Mouse (Mus musculus): ENCODE data around the gene Vmn2r95. TPM values are rescaled to one million over a fixed set of nuclear protein-coding genes. Genes with fewer than 3 reads are reported as not detected.
"Not testable (repeated sequence)": the region's sequence is repeated elsewhere in the genome, so short reads cannot be mapped to it uniquely, and the experiment has no call there.

Vmn2r95 gene
- 0.07 and 0.12 TPM in 2 replicates for polyA plus RNA-seq (2012; ENCODE audit: insufficient read depth, insufficient read length, missing spikeins)

DNA sequence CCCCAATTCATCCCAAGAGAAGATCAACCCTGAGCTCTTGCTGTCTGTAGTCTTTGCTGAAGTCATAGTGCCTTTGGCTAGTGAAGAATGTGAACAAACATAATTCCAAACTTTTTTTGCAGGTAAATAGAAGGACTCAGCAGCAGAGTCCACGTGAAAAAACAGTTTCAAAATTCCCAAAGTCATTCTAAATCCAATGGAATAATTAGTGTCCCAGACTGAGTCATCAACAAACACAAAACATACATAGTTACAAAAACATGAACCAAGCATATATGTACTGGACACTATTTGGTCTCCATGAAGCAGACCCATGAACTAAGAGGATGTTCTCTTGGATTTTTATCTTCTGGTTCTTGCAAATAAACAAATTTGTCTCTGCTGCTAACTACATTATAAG is at the start of gene Vmn2r95:
TSS of gene Vmn2r95 (plus strand) at position 301 of the 400 bp plus-strand sequence.
- Histone ChIP-seq H3K4me3 (ENCODE audit: insufficient read depth, low read length) (no peak within 1 kb of the TSS), H3K4me1 (ENCODE audit: control insufficient read depth, insufficient read depth, low read length) (no peaks in the 10 kb centered on the region), H3K27ac (ENCODE audit: insufficient read depth, low read depth, low read length) (no peak within 1 kb of the TSS)
- TF ChIP-seq POLR2A (IDR thresholded peaks at IDR 0.05; ENCODE audit: borderline replicate concordance, low read depth, low read length) (no peak), CTCF (IDR thresholded peaks at IDR 0.05; ENCODE audit: low read depth, low read length) (no peak)

DNA sequence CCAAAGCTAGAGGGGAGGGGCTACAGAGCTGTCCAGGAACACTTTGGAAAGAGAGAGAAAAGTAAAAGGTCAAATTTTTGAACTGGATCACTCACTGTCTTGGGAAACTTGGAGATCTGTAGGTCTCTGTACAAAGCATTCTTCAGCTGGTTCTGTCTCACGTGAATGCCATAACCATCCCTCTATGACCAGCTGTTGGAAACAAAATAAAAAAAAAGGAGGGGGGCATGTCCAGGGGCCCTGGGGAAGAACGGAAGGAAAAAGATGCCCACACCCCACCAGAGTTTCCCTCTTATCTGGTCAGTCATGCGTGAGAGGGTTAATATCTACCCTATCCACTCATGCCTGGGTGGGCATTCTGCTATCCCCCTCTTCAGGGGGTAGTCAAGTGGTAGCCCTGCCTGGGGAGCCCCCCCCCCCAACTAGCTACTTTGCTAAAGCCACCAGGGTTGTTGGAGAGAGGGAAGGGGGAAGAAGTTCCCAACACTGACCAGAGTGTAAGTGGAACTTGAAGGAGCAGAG is 31.8 kb downstream of the Vmn2r95 start:
- Histone ChIP-seq H3K4me1 (ENCODE audit: control insufficient read depth, insufficient read depth, low read length) (no peaks in the 10 kb centered on the region), H3K27ac (ENCODE audit: insufficient read depth, low read depth, low read length) (no peak overlapping the region), H3K4me3 (ENCODE audit: insufficient read depth, low read length) (no peak overlapping the region)
- no peak for TF ChIP-seq POLR2A (IDR thresholded peaks at IDR 0.05; ENCODE audit: borderline replicate concordance, low read depth, low read length)
- no peak for TF ChIP-seq CTCF (IDR thresholded peaks at IDR 0.05; ENCODE audit: low read depth, low read length)

DNA sequence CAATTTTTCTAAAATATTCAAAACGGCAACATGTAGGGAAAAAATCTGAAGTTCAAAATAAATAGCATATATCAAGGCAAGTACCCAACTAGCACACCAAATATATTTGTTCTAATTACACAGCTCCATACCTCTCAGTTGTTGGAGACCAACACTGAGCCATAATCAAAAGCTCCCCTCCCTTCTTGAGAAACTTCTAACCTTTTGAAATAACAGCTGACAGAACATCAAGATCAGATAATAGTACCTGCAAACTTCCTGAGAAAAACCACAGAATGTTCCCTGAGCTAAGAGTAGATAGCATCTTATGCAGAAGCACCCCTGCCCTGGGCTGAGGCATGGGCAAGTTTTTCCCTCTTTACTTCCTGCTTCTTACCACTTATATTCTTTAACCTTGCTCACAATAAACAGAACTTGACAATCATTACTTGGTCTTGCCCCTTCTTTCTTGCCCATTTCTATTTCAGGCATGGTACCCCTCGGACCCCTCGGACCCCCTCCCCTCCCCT is 34.3 kb downstream of the Vmn2r95 start:
- H3K27ac ChIP-seq (ENCODE audit: insufficient read depth, low read depth, low read length); H3K4me3 ChIP-seq (ENCODE audit: insufficient read depth, low read length); H3K4me1 ChIP-seq (ENCODE audit: control insufficient read depth, insufficient read depth, low read length): not testable (repeated sequence)

DNA sequence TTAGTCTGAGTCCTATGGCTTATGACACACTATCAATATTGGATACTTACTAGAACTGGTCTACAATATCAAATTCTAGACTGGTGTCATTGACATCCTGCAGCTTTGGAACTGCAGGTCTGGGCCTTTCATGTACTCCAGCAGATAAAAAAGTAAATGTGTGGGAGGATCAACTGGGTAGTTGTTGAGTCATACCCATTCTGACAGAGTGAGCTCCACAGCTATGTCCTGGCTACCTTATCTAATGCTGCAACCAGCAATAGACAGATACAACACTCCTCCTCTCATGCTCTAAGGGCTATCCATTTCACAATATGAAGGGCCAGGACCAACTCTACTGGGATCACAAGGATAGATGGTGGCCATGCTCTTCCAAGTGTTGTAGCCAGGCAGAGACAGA is 38.8 kb downstream of the Vmn2r95 start:
- Histone ChIP-seq H3K4me3 (ENCODE audit: insufficient read depth, low read length) (no peak overlapping the region), H3K4me1 (ENCODE audit: control insufficient read depth, insufficient read depth, low read length) (no peaks in the 10 kb centered on the region), H3K27ac (ENCODE audit: insufficient read depth, low read depth, low read length) (no peak overlapping the region)
- no peak for TF ChIP-seq CTCF (IDR thresholded peaks at IDR 0.05; ENCODE audit: low read depth, low read length)
- no peak for TF ChIP-seq POLR2A (IDR thresholded peaks at IDR 0.05; ENCODE audit: borderline replicate concordance, low read depth, low read length)

DNA sequence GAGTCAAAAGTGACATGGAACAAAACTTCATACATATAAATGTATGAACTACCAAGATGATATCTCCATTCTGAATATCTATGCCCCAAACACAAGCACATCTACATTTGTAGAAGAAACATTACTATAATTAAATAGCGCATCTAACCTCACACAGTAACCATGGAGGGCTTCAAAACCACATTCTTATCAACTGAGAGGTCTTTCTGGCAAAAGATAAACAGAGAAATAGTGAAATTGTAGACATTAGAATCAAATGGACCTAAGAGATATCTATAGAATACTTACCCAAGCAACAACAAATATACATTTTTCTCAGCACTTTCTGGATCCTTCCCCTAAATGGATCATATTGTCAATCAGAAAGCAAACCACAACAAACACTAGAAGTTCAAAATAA is 56.0 kb downstream of the Vmn2r95 start:
- Histone ChIP-seq H3K4me1 (ENCODE audit: control insufficient read depth, insufficient read depth, low read length) (no peaks in the 10 kb centered on the region), H3K27ac (ENCODE audit: insufficient read depth, low read depth, low read length) (no peak overlapping the region), H3K4me3 (ENCODE audit: insufficient read depth, low read length) (no peak overlapping the region)
- TF ChIP-seq CTCF (IDR thresholded peaks at IDR 0.05; ENCODE audit: low read depth, low read length) = no peak
- TF ChIP-seq POLR2A (IDR thresholded peaks at IDR 0.05; ENCODE audit: borderline replicate concordance, low read depth, low read length) = no peak

Other genes starting within 250 kb of the Vmn2r95 start
- gene Vmn2r94, start 146.3 kb upstream of the Vmn2r95 start, polyA plus RNA-seq (2012; ENCODE audit: insufficient read depth, insufficient read length, missing spikeins) = not detected in 2 replicates
- gene Vmn2r93, start 126.0 kb upstream of the Vmn2r95 start, polyA plus RNA-seq (2012; ENCODE audit: insufficient read depth, insufficient read length, missing spikeins) = 0.09 TPM in 1 of 2 replicates, not detected in the other
- not detected in 2 replicates for gene Vmn2r96, start 149.1 kb downstream of the Vmn2r95 start, polyA plus RNA-seq (2012; ENCODE audit: insufficient read depth, insufficient read length, missing spikeins)